In the genomic region with DNA sequence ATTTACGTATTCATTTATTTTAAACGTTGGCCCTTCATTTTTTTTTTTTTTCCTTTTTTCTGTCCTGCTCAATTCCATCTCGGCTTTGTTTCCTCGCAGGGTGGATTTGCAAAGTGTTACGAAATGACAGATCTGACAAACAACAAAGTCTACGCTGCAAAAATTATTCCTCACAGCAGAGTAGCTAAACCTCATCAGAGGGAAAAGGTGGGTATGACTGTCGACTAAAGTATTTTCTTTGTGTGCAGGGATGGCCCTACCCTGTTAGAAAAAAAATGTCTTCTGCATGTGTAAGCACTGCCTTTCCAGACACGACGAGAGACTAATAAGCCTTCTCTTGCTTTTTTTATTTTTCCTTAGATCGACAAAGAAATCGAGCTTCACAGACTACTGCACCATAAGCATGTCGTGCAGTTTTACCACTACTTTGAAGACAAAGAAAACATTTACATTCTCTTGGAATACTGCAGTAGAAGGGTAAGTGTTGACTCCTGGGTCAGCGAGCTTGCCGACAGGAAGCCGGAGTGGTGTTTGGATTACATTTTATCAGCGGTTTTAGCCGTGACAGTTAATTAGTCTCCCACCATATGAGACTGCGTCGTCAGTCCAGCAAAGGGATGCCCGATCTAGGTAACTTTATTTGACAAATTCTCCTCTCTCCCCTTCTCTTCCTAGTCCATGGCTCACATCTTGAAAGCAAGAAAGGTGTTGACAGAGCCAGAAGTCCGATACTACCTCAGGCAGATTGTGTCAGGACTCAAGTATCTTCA, we compare ENCODE assay signal across 8 mouse cellular contexts. TPM values are rescaled to one million over a fixed set of nuclear protein-coding genes. Genes with fewer than 3 reads are reported as not detected.
DNase-seq lines count a peak whose midpoint lies in the region; ATAC-seq and TF ChIP-seq lines count a peak whose summit lies in the region.

No protein-coding gene starts in this region.

- no peaks in the 10 kb centered on the region for H3K9me3 ChIP-seq in heart, embryonic 13.5 days
- H3K9me3 ChIP-seq in limb, embryonic 14.5 days (ENCODE audit: control insufficient read depth, low read length), result no peaks in the 10 kb centered on the region
- no peaks in the 10 kb centered on the region for H3K9me3 ChIP-seq in neural tube, embryonic 14.5 days (ENCODE audit: control insufficient read depth, low read length)

- TF ChIP-seq POLR2A in bone marrow macrophage, adult 2 months (IDR thresholded peaks at IDR 0.05; ENCODE audit: borderline replicate concordance, low read depth, low read length), result no peak
- no peak for TF ChIP-seq POLR2A in limb, embryonic 14.5 days (IDR thresholded peaks at IDR 0.05; ENCODE audit: borderline replicate concordance, extremely low read depth, insufficient read depth, insufficient read length)

- no peaks in the 10 kb centered on the region for H3K27me3 ChIP-seq in heart, embryonic 13.5 days (replicated peaks)
- no peaks in the 10 kb centered on the region for H3K27me3 ChIP-seq in limb, embryonic 14.5 days (ENCODE audit: control insufficient read depth, insufficient read depth, low read length)
- H3K27me3 ChIP-seq in neural tube, embryonic 14.5 days (ENCODE audit: control insufficient read depth, insufficient read depth, low read length), result no peaks in the 10 kb centered on the region

- H3K4me3 ChIP-seq in bone marrow macrophage, adult 2 months (ENCODE audit: insufficient read depth, low read length), result peak overlapping the region; percentile 76
- peak overlapping the region; percentile 69 for H3K4me3 ChIP-seq in heart, embryonic 13.5 days
- peak overlapping the region; percentile 78 for H3K4me3 ChIP-seq in limb, embryonic 14.5 days (replicated peaks; ENCODE audit: low read length)
- peak overlapping the region; percentile 79 for H3K4me3 ChIP-seq in neural tube, embryonic 14.5 days (ENCODE audit: low read depth, low read length)

- H3K27ac ChIP-seq in bone marrow macrophage, adult 2 months (ENCODE audit: insufficient read depth, low read depth, low read length), result peak overlapping the region; percentile 61; the same call in 1 of the 2 replicates
- H3K27ac ChIP-seq in heart, embryonic 13.5 days (replicated peaks), result peak overlapping the region; percentile 93
- H3K27ac ChIP-seq in limb, embryonic 14.5 days (replicated peaks; ENCODE audit: low read depth, low read length), result peak overlapping the region; percentile 77
- peak overlapping the region; percentile 86 for H3K27ac ChIP-seq in neural tube, embryonic 14.5 days (ENCODE audit: low read depth, low read length)

- peak; percentile 44 for DNase-seq in 3T3-L1 (ENCODE audit: low read depth, low spot score)
- no peak for DNase-seq in limb, embryonic 14.5 days (ENCODE audit: low spot score)
- DNase-seq in thymus, postnatal 10 days (ENCODE audit: low spot score in 2 of 2), result no peak
- no peak for DNase-seq in ovary, postnatal 36 days (ENCODE audit: low spot score)
- DNase-seq in gastrocnemius, adult 8-10 months (ENCODE audit: low spot score in 2 of 2), result no peak

- no peak for ATAC-seq in heart, embryonic 13.5 days (ENCODE audit: extremely low read depth, insufficient number of reproducible peaks, low FRiP score, low TSS enrichment)
- ATAC-seq in limb, embryonic 14.5 days (ENCODE audit: low FRiP score, low read depth), result no peak
- ATAC-seq in neural tube, embryonic 14.5 days (ENCODE audit: low read depth), result no peak

- peak overlapping the region; percentile 85 for H3K4me2 ChIP-seq in heart, embryonic 13.5 days
- peak overlapping the region; percentile 100 for H3K4me2 ChIP-seq in limb, embryonic 14.5 days (replicated peaks; ENCODE audit: low read depth, low read length, severe bottlenecking)
- H3K4me2 ChIP-seq in neural tube, embryonic 14.5 days (ENCODE audit: low read depth, low read length), result peak overlapping the region; percentile 96

- TF ChIP-seq CTCF in bone marrow macrophage, adult 2 months (IDR thresholded peaks at IDR 0.05; ENCODE audit: low read depth, low read length), result no peak

- peak overlapping the region; percentile 95 for H3K9ac ChIP-seq in heart, embryonic 13.5 days
- peak overlapping the region; percentile 90 for H3K9ac ChIP-seq in limb, embryonic 14.5 days (ENCODE audit: low read depth, low read length, severe bottlenecking)
- H3K9ac ChIP-seq in neural tube, embryonic 14.5 days (replicated peaks; ENCODE audit: low read depth, low read length), result peak overlapping the region; percentile 90

- WGBS in heart, embryonic 13.5 days, result 7% methylated on average over 21 of the region's 21 CpGs
- WGBS in limb, embryonic 14.5 days, result 8% methylated on average over 21 of the region's 21 CpGs
- 25% methylated on average over 21 of the region's 21 CpGs for WGBS in neural tube, embryonic 14.5 days

- H3K36me3 ChIP-seq in heart, embryonic 13.5 days, result peaks cover 50% of the 10 kb centered on the region
- H3K36me3 ChIP-seq in limb, embryonic 14.5 days (ENCODE audit: control insufficient read depth, insufficient read depth, low read length), result peaks cover 45% of the 10 kb centered on the region
- peaks cover 23% of the 10 kb centered on the region; the same call in 1 of the 2 replicates for H3K36me3 ChIP-seq in neural tube, embryonic 14.5 days (ENCODE audit: control insufficient read depth, insufficient read depth, low read length)

- H3K4me1 ChIP-seq in bone marrow macrophage, adult 2 months (ENCODE audit: control insufficient read depth, insufficient read depth, low read length), result peaks cover 10% of the 10 kb centered on the region
- H3K4me1 ChIP-seq in heart, embryonic 13.5 days, result peaks cover 37% of the 10 kb centered on the region
- H3K4me1 ChIP-seq in limb, embryonic 14.5 days (ENCODE audit: control insufficient read depth, insufficient read depth, low read length), result peaks cover 12% of the 10 kb centered on the region
- 0 out of 2 replicates have a peak, but pooled peaks cover 6% of the 10 kb centered on the region for H3K4me1 ChIP-seq in neural tube, embryonic 14.5 days (ENCODE audit: control insufficient read depth, insufficient read depth, low read length)

RNA-seq across cellular contexts. Expression of a gene that starts 1.3 kb away (rescaled TPM):
- polyA plus RNA-seq in bone marrow macrophage, adult 2 months (2012; ENCODE audit: insufficient read depth, insufficient read length, missing spikeins), result 27.5 and 31.3 TPM in 2 replicates
- 129 and 131 TPM in 2 replicates for polyA plus RNA-seq in heart, embryonic 13.5 days (2015; fragmentation: Nextera tagmentation; extraction: Ambion mirVana)
- polyA plus RNA-seq in limb, embryonic 14.5 days (2012; rRNA removed), result 59.5 and 61.9 TPM in 2 replicates
- polyA plus RNA-seq in limb, embryonic 14.5 days (2014; fragmentation: Nextera tagmentation; extraction: Ambion mirVana), result 119 and 139 TPM in 2 replicates
- 129 and 147 TPM in 2 replicates for polyA plus RNA-seq in neural tube, embryonic 14.5 days (2014; fragmentation: Nextera tagmentation; extraction: Ambion mirVana)
- total RNA-seq in gastrocnemius, adult 8-10 months (2022), result 1 to 10 TPM; 3.0 to 6.9 (median 4.1) TPM

RNA-seq across cellular contexts. Expression of a gene that starts 39.1 kb away (rescaled TPM):
- polyA plus RNA-seq in bone marrow macrophage, adult 2 months (2012; ENCODE audit: insufficient read depth, insufficient read length, missing spikeins), result 4.8 and 5.3 TPM in 2 replicates
- 0.11 and 0.35 TPM in 2 replicates for polyA plus RNA-seq in heart, embryonic 13.5 days (2015; fragmentation: Nextera tagmentation; extraction: Ambion mirVana)
- 0.19 and 0.23 TPM in 2 replicates for polyA plus RNA-seq in limb, embryonic 14.5 days (2012; rRNA removed)
- polyA plus RNA-seq in limb, embryonic 14.5 days (2014; fragmentation: Nextera tagmentation; extraction: Ambion mirVana), result 0.35 TPM in 1 of 2 replicates, not detected in the other
- not detected in 2 replicates for polyA plus RNA-seq in neural tube, embryonic 14.5 days (2014; fragmentation: Nextera tagmentation; extraction: Ambion mirVana)
- total RNA-seq in gastrocnemius, adult 8-10 months (2022), result not detected
